Mouse (Mus musculus): ENCODE measurements around the gene Npr2.

GRCm38 (mm10) chr4:43640491-43640890 is 8.8 kb downstream of the Npr2 start:
- no peak for TF ChIP-seq CTCF (IDR thresholded peaks at IDR 0.05 in 2 of 3, conservative IDR thresholded peaks at IDR 0.05 in 1 of 3; ENCODE audit: control insufficient read depth in 1 of 3, insufficient read depth in 1 of 3, low read depth in 2 of 3, low read length in 3 of 3, poor library complexity in 1 of 3, severe bottlenecking in 1 of 3)
- TF ChIP-seq MAZ (IDR thresholded peaks at IDR 0.05; ENCODE audit: low read depth, low read length): no peak
- TF ChIP-seq POLR2A (IDR thresholded peaks at IDR 0.05; ENCODE audit: control insufficient read depth in 1 of 2, insufficient read depth in 1 of 2, low read depth in 1 of 2, low read length in 2 of 2, poor library complexity in 1 of 2): no peak
- TF ChIP-seq MYB (IDR thresholded peaks at IDR 0.05; ENCODE audit: low read depth, low read length): no peak
- TF ChIP-seq UBTF (IDR thresholded peaks at IDR 0.05; ENCODE audit: borderline replicate concordance, insufficient read depth, low read depth, low read length): no peak
- TF ChIP-seq MAX (IDR thresholded peaks at IDR 0.05; ENCODE audit: low read length): no peak
- no peak for TF ChIP-seq ZMIZ1 (IDR thresholded peaks at IDR 0.05; ENCODE audit: low read depth, low read length)
- TF ChIP-seq ZC3H11A (IDR thresholded peaks at IDR 0.05; ENCODE audit: low read depth, low read length): no peak
- TF ChIP-seq MYC (IDR thresholded peaks at IDR 0.05; ENCODE audit: low read depth, low read length): no peak
